Mouse (Mus musculus) E14TG2a.4 (cell line): ENCODE results near the gene Sumf1.

ENCODE experiments used
- CTCF ChIP-seq: conservative IDR thresholded peaks from 2 replicates; pipeline ENCODE4 v1.5.1; 2014; ENCODE audit warnings: low read length
- NANOG ChIP-seq: IDR thresholded peaks from 2 replicates; pipeline ENCODE4 v1.6.1; 2014; ENCODE audit warnings: borderline replicate concordance, low read length, mixed read lengths
- POU5F1 ChIP-seq: IDR thresholded peaks from 2 replicates; pipeline ENCODE4 v1.6.1; 2014; ENCODE audit warnings: low read length, borderline replicate concordance

DNA sequence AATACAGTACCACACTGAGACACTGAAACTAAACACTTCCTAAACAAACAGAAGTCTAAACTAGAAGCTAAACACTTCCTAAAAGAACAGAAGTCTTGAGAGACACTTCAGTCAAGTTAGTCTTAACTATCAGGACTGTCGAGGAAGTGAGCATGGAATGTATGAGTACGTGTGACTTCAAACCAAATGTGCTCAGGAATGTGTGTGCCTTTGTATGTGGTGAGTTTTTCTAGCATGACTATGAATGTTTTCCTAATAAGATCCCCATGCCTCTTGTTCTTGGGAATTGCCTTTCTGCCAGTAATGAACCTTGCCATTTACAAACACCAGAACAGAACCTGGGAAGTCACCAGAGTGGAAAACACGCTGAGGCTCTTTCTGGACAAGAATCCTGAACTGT is 124.3 kb downstream of the Sumf1 start:
- TF ChIP-seq CTCF (no peak), NANOG (no peak), POU5F1 (no peak)
